Mouse (Mus musculus): Measurements from ENCODE around the gene Ercc4.

Gene Ercc4

DNA sequence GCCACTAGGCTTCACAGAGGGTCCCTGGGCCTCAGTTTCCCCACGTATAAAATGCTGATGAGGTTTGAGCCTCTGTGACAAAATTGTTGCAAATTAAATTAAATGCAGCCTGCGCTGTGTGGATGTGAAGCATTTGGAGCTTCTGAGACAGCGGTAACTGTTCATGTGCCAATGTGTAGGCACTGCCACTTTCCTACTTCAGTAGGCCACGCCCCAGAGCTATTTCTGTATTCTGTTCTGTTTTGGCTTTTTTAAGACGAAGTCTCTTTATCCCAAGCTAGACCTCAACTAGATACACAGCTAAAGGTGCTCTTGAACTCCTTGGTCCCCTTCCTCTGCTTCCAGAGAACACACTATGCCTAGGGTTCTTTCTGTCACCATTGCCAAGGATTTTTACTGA is 85.4 kb downstream of the Ercc4 start:
- H3K4me1 ChIP-seq (replicated peaks; ENCODE audit: low read depth, low read length) = peaks cover 9% of the 10 kb centered on the region
- no peaks in the 10 kb centered on the region for H3K36me3 ChIP-seq (ENCODE audit: insufficient read depth, low read length)
- H3K9me3 ChIP-seq (ENCODE audit: low read length) = no peaks in the 10 kb centered on the region
- H3K27me3 ChIP-seq (ENCODE audit: insufficient read depth, low read length) = no peaks in the 10 kb centered on the region
- TF ChIP-seq CTCF (conservative IDR thresholded peaks at IDR 0.05; ENCODE audit: low read length) = no peak
- TF ChIP-seq NANOG (IDR thresholded peaks at IDR 0.05; ENCODE audit: borderline replicate concordance, low read length) = no peak
- TF ChIP-seq POU5F1 (IDR thresholded peaks at IDR 0.05; ENCODE audit: borderline replicate concordance, low read length) = no peak
- no peak overlapping the region for H3K4me3 ChIP-seq (replicated peaks; ENCODE audit: low read length)

DNA sequence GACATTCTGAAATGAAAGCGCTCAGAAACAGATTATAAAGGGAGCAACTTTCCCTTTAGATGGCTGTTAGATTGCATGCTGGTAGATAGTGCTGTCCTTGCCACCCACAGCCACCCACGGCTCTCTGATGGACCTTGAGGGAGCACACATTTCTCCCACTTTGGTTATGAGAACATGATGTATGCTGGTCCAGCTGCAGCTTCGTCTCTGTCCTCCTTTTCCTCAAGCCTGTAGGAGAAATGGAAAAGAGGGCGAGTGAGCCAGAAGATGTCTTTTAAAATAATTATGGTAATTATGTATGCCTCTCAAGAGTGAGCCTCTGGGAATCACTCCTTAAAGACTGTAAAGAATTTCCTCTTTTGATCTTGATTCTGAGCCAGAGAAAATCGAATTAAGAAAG is 87.1 kb downstream of the Ercc4 start:
- Histone ChIP-seq H3K4me1 (replicated peaks; ENCODE audit: low read depth, low read length) (peaks cover 9% of the 10 kb centered on the region), H3K4me3 (replicated peaks; ENCODE audit: low read length) (no peak overlapping the region), H3K36me3 (ENCODE audit: insufficient read depth, low read length) (no peaks in the 10 kb centered on the region), H3K27me3 (ENCODE audit: insufficient read depth, low read length) (no peaks in the 10 kb centered on the region), H3K9me3 (ENCODE audit: low read length) (no peaks in the 10 kb centered on the region)
- TF ChIP-seq POU5F1 (IDR thresholded peaks at IDR 0.05; ENCODE audit: borderline replicate concordance, low read length) (no peak), NANOG (IDR thresholded peaks at IDR 0.05; ENCODE audit: borderline replicate concordance, low read length) (no peak), CTCF (conservative IDR thresholded peaks at IDR 0.05; ENCODE audit: low read length) (no peak)

GRCm38 (mm10) chr16:13197293-13197692 is 87.8 kb downstream of the Ercc4 start:
- TF ChIP-seq CTCF (conservative IDR thresholded peaks at IDR 0.05; ENCODE audit: low read length) (no peak), NANOG (IDR thresholded peaks at IDR 0.05; ENCODE audit: borderline replicate concordance, low read length) (no peak), POU5F1 (IDR thresholded peaks at IDR 0.05; ENCODE audit: borderline replicate concordance, low read length) (no peak)
- H3K27me3 ChIP-seq (ENCODE audit: insufficient read depth, low read length) = no peaks in the 10 kb centered on the region
- H3K4me3 ChIP-seq (replicated peaks; ENCODE audit: low read length) = no peak overlapping the region
- H3K9me3 ChIP-seq (ENCODE audit: low read length) = no peaks in the 10 kb centered on the region
- no peaks in the 10 kb centered on the region for H3K36me3 ChIP-seq (ENCODE audit: insufficient read depth, low read length)
- H3K4me1 ChIP-seq (replicated peaks; ENCODE audit: low read depth, low read length) = peaks cover 9% of the 10 kb centered on the region

DNA sequence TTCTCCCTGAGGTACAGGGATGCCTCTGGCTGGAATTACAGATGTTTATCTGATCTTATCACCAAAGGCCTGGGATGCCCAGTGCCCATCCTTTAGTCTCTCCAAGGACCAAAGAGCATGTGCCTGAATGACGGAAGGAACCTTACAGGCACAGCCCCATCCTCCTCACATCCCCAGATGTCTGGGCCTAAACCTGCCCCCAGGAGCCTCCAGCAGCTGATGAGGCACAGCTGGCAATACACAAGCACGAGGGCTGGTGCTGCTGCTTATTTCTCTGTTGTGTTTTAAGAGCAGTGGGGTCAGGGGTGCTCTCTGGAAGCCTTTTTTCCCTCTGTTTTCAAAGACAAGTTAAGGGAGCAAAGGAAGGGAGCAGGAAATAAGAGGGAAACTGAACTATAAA is 89.7 kb downstream of the Ercc4 start:
- Histone ChIP-seq H3K9me3 (ENCODE audit: low read length) (no peaks in the 10 kb centered on the region), H3K27me3 (ENCODE audit: insufficient read depth, low read length) (no peaks in the 10 kb centered on the region), H3K4me3 (replicated peaks; ENCODE audit: low read length) (no peak overlapping the region), H3K36me3 (ENCODE audit: insufficient read depth, low read length) (no peaks in the 10 kb centered on the region), H3K4me1 (replicated peaks; ENCODE audit: low read depth, low read length) (peaks cover 9% of the 10 kb centered on the region)
- no peak for TF ChIP-seq CTCF (conservative IDR thresholded peaks at IDR 0.05; ENCODE audit: low read length)
- TF ChIP-seq POU5F1 (IDR thresholded peaks at IDR 0.05; ENCODE audit: borderline replicate concordance, low read length) = no peak
- no peak for TF ChIP-seq NANOG (IDR thresholded peaks at IDR 0.05; ENCODE audit: borderline replicate concordance, low read length)
